Mouse (Mus musculus) neural tube, embryonic 14.5 days (tissue): ENCODE data around the gene Gm5105. TPM values are rescaled to one million over a fixed set of nuclear protein-coding genes. Genes with fewer than 3 reads are reported as not detected.

Experiments
- ATAC-seq: fragments of 200-750 bp; cut with Nextera tagmentation; 2 replicates; pipeline ENCODE4 v1.8.0; 2017; ENCODE audit warnings: low read depth, mild to moderate bottlenecking, moderate TSS enrichment, moderate library complexity
- H3K27ac ChIP-seq: fragments of 300-500 bp; sonication (generic); 2 replicates; pipeline ENCODE4 v1.5.1; 2014; ENCODE audit warnings: low read depth, mild to moderate bottlenecking, control low read depth, low read length, moderate library complexity, mixed read lengths
- H3K27me3 ChIP-seq: fragments of 300-500 bp; sonication (generic); 2 replicates; pipeline ENCODE4 v1.6.1; 2014; ENCODE audit warnings: low read length; ENCODE audit not compliant: control insufficient read depth, insufficient read depth
- H3K36me3 ChIP-seq: fragments of 300-500 bp; sonication (generic); 2 replicates; pipeline ENCODE4 v1.6.1; 2014; ENCODE audit warnings: low read length, mixed read lengths; ENCODE audit not compliant: control insufficient read depth, insufficient read depth
- H3K4me1 ChIP-seq: fragments of 300-500 bp; sonication (generic); 2 replicates; pipeline ENCODE4 v1.6.1; 2014; ENCODE audit warnings: low read length; ENCODE audit not compliant: control insufficient read depth, insufficient read depth
- H3K4me2 ChIP-seq: fragments of 300-500 bp; sonication (generic); 2 replicates; pipeline ENCODE4 v1.6.1; 2014; ENCODE audit warnings: mild to moderate bottlenecking, low read depth, low read length, control low read depth
- H3K4me3 ChIP-seq: fragments of 300-500 bp; sonication (generic); 2 replicates; pipeline ENCODE4 v1.5.1; 2014; ENCODE audit warnings: low read depth, low read length, control low read depth, mixed read lengths
- H3K9ac ChIP-seq: fragments of 300-500 bp; sonication (generic); replicated peaks from 2 replicates; pipeline ENCODE4 v1.6.1; 2014; ENCODE audit warnings: low read depth, mild to moderate bottlenecking, control low read depth, low read length, mixed read lengths
- H3K9me3 ChIP-seq: fragments of 300-500 bp; sonication (generic); 2 replicates; pipeline ENCODE4 v1.6.1; 2016; ENCODE audit warnings: low read length; ENCODE audit not compliant: control insufficient read depth
- WGBS: fragments of 180-500 bp; shearing (Covaris S2); extraction: QIAGEN DNeasy Blood & Tissue Kit; methylation state at CpG from one replicate; pipeline ENCODE4 v1.1.7; 2014; 5-methylcytosine and 5-hydroxymethylcytosine counted together
- polyA plus RNA-seq: library from polyadenylated mRNA; unstranded; fragments of >200 nt; fragmentation: Nextera tagmentation; extraction: Ambion mirVana; gene quantifications from 2 replicates; pipeline ENCODE4 v1.2.1, GENCODE M21; 2014

The Gm5105 gene
- polyA plus RNA-seq, 1 experiment from 2014 or later, result 0.24 TPM

GRCm38 (mm10) chr3:138000062-138000723, 67.0 kb downstream of the Gm5105 start:
- H3K4me3 ChIP-seq, result no peak overlapping the region
- ATAC-seq, result no peak
- no peaks in the 10 kb centered on the region for H3K4me1 ChIP-seq
- H3K27me3 ChIP-seq, result no peaks in the 10 kb centered on the region
- H3K27ac ChIP-seq, result no peak overlapping the region
- H3K9me3 ChIP-seq, result no peaks in the 10 kb centered on the region
- WGBS, result 95% methylated on average over 8 of the region's 8 CpGs
- no peak overlapping the region for H3K9ac ChIP-seq
- no peak overlapping the region for H3K4me2 ChIP-seq
- H3K36me3 ChIP-seq, result no peaks in the 10 kb centered on the region

- Histone ChIP-seq H3K27me3 (no peaks in the 10 kb centered on the region), H3K4me3 (no peak overlapping the region), H3K4me1 (no peaks in the 10 kb centered on the region), H3K9ac (no peak overlapping the region), H3K27ac (no peak overlapping the region), H3K36me3 (no peaks in the 10 kb centered on the region), H3K9me3 (no peaks in the 10 kb centered on the region), H3K4me2 (no peak overlapping the region)
- WGBS, result 53% methylated on average over 9 of the region's 9 CpGs
- no peak for ATAC-seq
Measured at GRCm38 (mm10) chr3:137999224-137999790, 67.9 kb downstream of the Gm5105 start.

Other genes starting within 250 kb of the Gm5105 start
- gene H2afz, start 202.9 kb downstream of the Gm5105 start, polyA plus RNA-seq, result 673 and 776 TPM in 2 replicates
- gene Dnajb14, start 199.7 kb downstream of the Gm5105 start, polyA plus RNA-seq, result 17.9 and 18.7 TPM in 2 replicates
- 123 and 132 TPM in 2 replicates for gene Lamtor3, start 148.9 kb downstream of the Gm5105 start, polyA plus RNA-seq
- gene Dapp1, start 85.8 kb downstream of the Gm5105 start, polyA plus RNA-seq, result 1.6 and 2.0 TPM in 2 replicates
- 0.01 and 0.08 TPM in 2 replicates for gene 1110002E22Rik, start 2.3 kb downstream of the Gm5105 start, polyA plus RNA-seq
- gene Trmt10a, start 76.1 kb upstream of the Gm5105 start, polyA plus RNA-seq, result 8.2 and 12.1 TPM in 2 replicates
- 8.6 and 9.0 TPM in 2 replicates for gene Mttp, start 77.6 kb upstream of the Gm5105 start, polyA plus RNA-seq
- not detected in 2 replicates for gene 4930579F01Rik, start 126.4 kb upstream of the Gm5105 start, polyA plus RNA-seq
- gene Adh7, start 150.4 kb upstream of the Gm5105 start, polyA plus RNA-seq, result 0.54 and 0.77 TPM in 2 replicates
- gene Adh1, start 193.6 kb upstream of the Gm5105 start, polyA plus RNA-seq, result 0.62 and 2.2 TPM in 2 replicates
- not detected in 2 replicates for gene Adh6a, start 245.9 kb upstream of the Gm5105 start, polyA plus RNA-seq